Mouse (Mus musculus): ENCODE measurements around the gene Cntd1.

The Cntd1 gene

DNA sequence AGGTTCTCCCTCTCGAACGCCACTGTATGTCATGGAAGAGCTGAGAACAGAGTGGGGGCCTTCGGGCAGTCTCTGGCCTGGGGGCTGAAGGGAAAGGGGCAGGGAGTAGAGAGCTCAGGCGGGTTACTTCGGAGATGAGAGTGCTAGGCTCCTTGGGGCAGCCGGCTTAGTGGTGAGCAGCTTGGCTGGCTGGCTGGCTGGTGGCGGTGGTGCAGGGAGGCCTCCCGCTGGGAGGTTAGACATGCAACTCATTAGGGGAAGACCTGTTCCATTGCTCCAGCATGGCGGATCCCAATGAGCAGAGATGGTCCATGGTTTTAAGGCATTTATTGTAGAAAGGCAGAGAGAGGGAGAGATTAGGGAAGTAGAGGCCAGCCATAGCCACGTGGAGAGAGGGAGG lies 55.2 kb downstream of the Cntd1 start:
- no peak for DNase-seq (ENCODE audit: low spot score)

GRCm38 (mm10) chr11:101334516-101334915 lies 55.7 kb downstream of the Cntd1 start:
- no peak for DNase-seq (ENCODE audit: low spot score)

DNA sequence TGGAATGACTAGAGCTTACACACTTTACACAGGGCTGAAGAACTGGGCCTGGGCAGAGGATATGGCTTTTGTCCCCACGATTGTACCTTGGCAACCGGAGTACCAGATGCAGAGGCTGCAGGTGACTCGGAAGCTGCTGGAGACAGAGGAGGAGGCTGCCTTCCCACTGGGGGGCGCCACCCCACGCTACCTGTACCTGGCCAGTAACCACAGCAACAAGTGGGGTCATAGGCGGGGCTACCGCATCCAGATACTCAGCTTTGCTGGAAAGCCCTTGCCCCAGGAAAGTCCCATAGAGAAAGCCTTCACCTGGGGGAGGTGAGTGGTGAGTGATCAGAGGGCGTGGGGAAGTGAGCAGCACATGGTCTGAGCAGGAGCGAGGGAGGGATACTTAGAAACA lies 56.9 kb downstream of the Cntd1 start:
- DNase-seq (ENCODE audit: low spot score): no peak

DNA sequence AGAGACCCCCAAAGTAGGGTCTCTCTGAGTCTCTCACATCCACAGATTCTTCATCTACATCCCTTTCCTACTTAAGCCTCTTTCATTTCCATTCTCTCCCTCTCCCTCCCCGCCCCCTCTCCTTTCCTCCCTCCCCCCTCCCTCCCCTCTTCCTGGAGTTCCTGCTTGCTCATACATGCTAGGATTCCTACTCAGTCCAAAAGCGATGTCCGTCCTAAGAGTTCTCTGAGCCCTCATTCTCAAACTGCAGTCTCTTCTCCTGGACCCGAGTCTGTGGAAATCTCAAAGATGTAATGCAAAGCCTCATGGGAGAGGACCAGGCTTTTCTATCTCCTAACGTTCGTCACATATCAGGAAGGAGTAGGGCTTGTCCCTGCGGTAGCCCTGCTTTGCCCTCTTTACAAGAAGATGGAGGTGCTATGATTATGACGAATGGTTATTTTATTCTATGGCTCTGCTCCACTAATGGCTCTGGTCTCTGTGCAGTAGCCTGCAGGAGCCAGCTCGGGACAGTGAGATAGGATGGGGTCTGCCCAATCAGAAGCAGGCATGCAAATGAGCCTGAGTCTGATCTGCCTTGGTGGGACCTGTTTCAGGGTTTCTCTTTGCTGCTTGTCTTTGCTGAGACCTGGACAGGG lies 59.4 kb downstream of the Cntd1 start:
- DNase-seq (ENCODE audit: low spot score): no peak
